Mouse (Mus musculus): ENCODE measurements around the gene Ier2. TPM values are rescaled to one million over a fixed set of nuclear protein-coding genes. Genes with fewer than 3 reads are reported as not detected.
A peak's percentile ranks its signal among the peaks of the same experiment; 100 is the strongest.

The Ier2 gene
- polyA plus RNA-seq, 1 experiment from 2014 or later: 13.1 TPM

- 39% methylated on average over 14 of the region's 14 CpGs for WGBS (ENCODE audit: missing documents)
- Histone ChIP-seq H3K27ac (no peak overlapping the region), H3K79me2 (ENCODE audit: inconsistent target) (no peaks in the 10 kb centered on the region), H3K4me3 (ENCODE audit: inconsistent target) (no peak overlapping the region), H3K36me3 (ENCODE audit: inconsistent target) (no peaks in the 10 kb centered on the region)
Observed at GRCm38 (mm10) chr8:84647461-84647901, 15.2 kb downstream of the Ier2 start.

GRCm38 (mm10) chr8:84646800-84647199 is 15.9 kb downstream of the Ier2 start:
- H3K4me3 ChIP-seq (ENCODE audit: inconsistent target): no peak overlapping the region
- H3K79me2 ChIP-seq (ENCODE audit: inconsistent target): no peaks in the 10 kb centered on the region
- WGBS (ENCODE audit: missing documents): 50% methylated on average over 6 of the region's 6 CpGs
- H3K27ac ChIP-seq: no peak overlapping the region
- no peaks in the 10 kb centered on the region for H3K36me3 ChIP-seq (ENCODE audit: inconsistent target)

GRCm38 (mm10) chr8:84643019-84643418 is 19.6 kb downstream of the Ier2 start:
- Histone ChIP-seq H3K36me3 (ENCODE audit: inconsistent target) (no peaks in the 10 kb centered on the region), H3K4me3 (ENCODE audit: inconsistent target) (no peak overlapping the region), H3K79me2 (ENCODE audit: inconsistent target) (no peaks in the 10 kb centered on the region), H3K27ac (no peak overlapping the region)
- 86% methylated on average over 5 of the region's 5 CpGs for WGBS (ENCODE audit: missing documents)

GRCm38 (mm10) chr8:84641578-84642361 is 20.9 kb downstream of the Ier2 start:
- WGBS (ENCODE audit: missing documents): 100% methylated on average over 1 of the region's 1 CpGs
- no peak overlapping the region for H3K27ac ChIP-seq
- no peak overlapping the region for H3K4me3 ChIP-seq (ENCODE audit: inconsistent target)

GRCm38 (mm10) chr8:84640617-84641294 is 21.9 kb downstream of the Ier2 start:
- 88% methylated on average over 5 of the region's 7 CpGs for WGBS (ENCODE audit: missing documents)
- no peaks in the 10 kb centered on the region for H3K36me3 ChIP-seq (ENCODE audit: inconsistent target)
- no peaks in the 10 kb centered on the region for H3K79me2 ChIP-seq (ENCODE audit: inconsistent target)
- H3K27ac ChIP-seq: no peak overlapping the region
- H3K4me3 ChIP-seq (ENCODE audit: inconsistent target): no peak overlapping the region

More at GRCm38 (mm10) chr8:84641578-84642361, 20.9 kb downstream of the Ier2 start:
- H3K79me2 ChIP-seq (ENCODE audit: inconsistent target): no peaks in the 10 kb centered on the region
- H3K36me3 ChIP-seq (ENCODE audit: inconsistent target): no peaks in the 10 kb centered on the region

- Histone ChIP-seq H3K79me2 (ENCODE audit: inconsistent target) (no peaks in the 10 kb centered on the region), H3K27ac (no peak overlapping the region), H3K36me3 (ENCODE audit: inconsistent target) (no peaks in the 10 kb centered on the region), H3K4me3 (ENCODE audit: inconsistent target) (peak overlapping the region; percentile 51)
- WGBS (ENCODE audit: missing documents): 50% methylated on average over 7 of the region's 9 CpGs
Observed at GRCm38 (mm10) chr8:84640010-84640588, 22.6 kb downstream of the Ier2 start.

- Histone ChIP-seq H3K4me3 (ENCODE audit: inconsistent target) (peak overlapping the region; percentile 51), H3K79me2 (ENCODE audit: inconsistent target) (no peaks in the 10 kb centered on the region), H3K36me3 (ENCODE audit: inconsistent target) (no peaks in the 10 kb centered on the region), H3K27ac (no peak overlapping the region)
- WGBS (ENCODE audit: missing documents): under 1% methylated on average over 100 of the region's 106 CpGs
Observed at GRCm38 (mm10) chr8:84639162-84640009, 23.3 kb downstream of the Ier2 start.

GRCm38 (mm10) chr8:84638555-84639161 is 24.0 kb downstream of the Ier2 start:
- H3K36me3 ChIP-seq (ENCODE audit: inconsistent target): no peaks in the 10 kb centered on the region
- WGBS (ENCODE audit: missing documents): 3% methylated on average over 31 of the region's 52 CpGs
- no peaks in the 10 kb centered on the region for H3K79me2 ChIP-seq (ENCODE audit: inconsistent target)
- no peak overlapping the region for H3K27ac ChIP-seq
- H3K4me3 ChIP-seq (ENCODE audit: inconsistent target): peak overlapping the region; percentile 15; the same call in 1 of the 2 replicates

GRCm38 (mm10) chr8:84637946-84638554 is 24.6 kb downstream of the Ier2 start:
- no peaks in the 10 kb centered on the region for H3K79me2 ChIP-seq (ENCODE audit: inconsistent target)
- no peak overlapping the region; the same call in 1 of the 2 replicates for H3K4me3 ChIP-seq (ENCODE audit: inconsistent target)
- no peaks in the 10 kb centered on the region for H3K36me3 ChIP-seq (ENCODE audit: inconsistent target)
- no peak overlapping the region for H3K27ac ChIP-seq
- 46% methylated on average over 8 of the region's 8 CpGs for WGBS (ENCODE audit: missing documents)

- Histone ChIP-seq H3K27ac (no peak overlapping the region), H3K4me3 (ENCODE audit: inconsistent target) (no peak overlapping the region), H3K36me3 (ENCODE audit: inconsistent target) (no peaks in the 10 kb centered on the region), H3K79me2 (ENCODE audit: inconsistent target) (no peaks in the 10 kb centered on the region)
- WGBS (ENCODE audit: missing documents): 91% methylated on average over 17 of the region's 17 CpGs
Observed at GRCm38 (mm10) chr8:84636051-84636691, 26.5 kb downstream of the Ier2 start.

GRCm38 (mm10) chr8:84635397-84636050 is 27.1 kb downstream of the Ier2 start:
- 94% methylated on average over 14 of the region's 14 CpGs for WGBS (ENCODE audit: missing documents)
- no peaks in the 10 kb centered on the region for H3K36me3 ChIP-seq (ENCODE audit: inconsistent target)
- H3K27ac ChIP-seq: no peak overlapping the region
- no peak overlapping the region for H3K4me3 ChIP-seq (ENCODE audit: inconsistent target)
- no peaks in the 10 kb centered on the region for H3K79me2 ChIP-seq (ENCODE audit: inconsistent target)

GRCm38 (mm10) chr8:84634849-84635304 is 27.8 kb downstream of the Ier2 start:
- Histone ChIP-seq H3K4me3 (ENCODE audit: inconsistent target) (no peak overlapping the region), H3K27ac (no peak overlapping the region), H3K79me2 (ENCODE audit: inconsistent target) (no peaks in the 10 kb centered on the region), H3K36me3 (ENCODE audit: inconsistent target) (no peaks in the 10 kb centered on the region)
- 91% methylated on average over 9 of the region's 9 CpGs for WGBS (ENCODE audit: missing documents)
